Mouse (Mus musculus): Measurements from ENCODE around the gene Frem1. TPM values are rescaled to one million over a fixed set of nuclear protein-coding genes. Genes with fewer than 3 reads are reported as not detected.

Gene Frem1
- not detected for total RNA-seq (2023)

GRCm38 (mm10) chr4:83051634-83052577, at the start of gene Frem1:
Gene Frem1, minus strand, starts transcription at chr4:83052339.

GRCm38 (mm10) chr4:82884636-82885534, 167.3 kb downstream of the Frem1 start, which contains the start of gene Cer1:
Gene Cer1, minus strand, starts transcription at chr4:82885148.

GRCm38 (mm10) chr4:82859131-82860125, 192.7 kb downstream of the Frem1 start, which contains the start of gene Zdhhc21:
Gene Zdhhc21, minus strand, starts transcription at chr4:82859958.

Other genes starting within 250 kb of the Frem1 start
- gene Zdhhc21, start 192.4 kb downstream of the Frem1 start, total RNA-seq (2023): 10 to 100 TPM; 22.4 to 29.5 TPM
- gene Cer1, start 167.2 kb downstream of the Frem1 start, total RNA-seq (2023): not detected

Measured in monocyte, adult 59 days (primary cell).